In genomic region chr12:110298653-110299052, GRCm38 (mm10) we compare ENCODE assay signal across 11 mouse cellular contexts. TPM values are rescaled to one million over a fixed set of nuclear protein-coding genes. Genes with fewer than 3 reads are reported as not detected.
DNase-seq lines count a peak whose midpoint lies in the region; ATAC-seq and TF ChIP-seq lines count a peak whose summit lies in the region.
"Had no signal": no experiment of that assay in that cellular context is flagged by ENCODE, and none has a peak within 500 bp of the region (broad histone marks: within the 10 kb centered on the region; RNA-seq: fewer than 3 reads in every experiment).

No protein-coding gene starts in this region.

- H3K4me3 ChIP-seq in forebrain, embryonic 10.5 days, result no peak overlapping the region
- no peak overlapping the region for H3K4me3 ChIP-seq in forebrain, embryonic 13.5 days
- H3K4me3 ChIP-seq in lung, postnatal 0 days (ENCODE audit: low read depth, low read length), result no peak overlapping the region
- H3K4me3 ChIP-seq in neural tube, embryonic 14.5 days (ENCODE audit: low read depth, low read length), result no peak overlapping the region
- H3K4me3 ChIP-seq: hindbrain, embryonic 15.5 days; layer of hippocampus, adult 2 months had no signal

- TF ChIP-seq CTCF in lung, postnatal 0 days (IDR thresholded peaks at IDR 0.05), result no peak

- peaks cover 16% of the 10 kb centered on the region for H3K4me1 ChIP-seq in forebrain, embryonic 10.5 days
- no peaks in the 10 kb centered on the region for H3K4me1 ChIP-seq in forebrain, embryonic 13.5 days
- H3K4me1 ChIP-seq in lung, postnatal 0 days (ENCODE audit: insufficient read depth, low read depth, low read length), result no peaks in the 10 kb centered on the region
- H3K4me1 ChIP-seq in neural tube, embryonic 14.5 days (ENCODE audit: control insufficient read depth, insufficient read depth, low read length), result no peaks in the 10 kb centered on the region
- H3K4me1 ChIP-seq: hindbrain, embryonic 15.5 days had no signal

- H3K27ac ChIP-seq in forebrain, embryonic 10.5 days, result no peak overlapping the region
- no peak overlapping the region for H3K27ac ChIP-seq in forebrain, embryonic 13.5 days
- H3K27ac ChIP-seq in lung, postnatal 0 days (ENCODE audit: low read length), result no peak overlapping the region
- H3K27ac ChIP-seq in neural tube, embryonic 14.5 days (ENCODE audit: low read depth, low read length), result no peak overlapping the region
- H3K27ac ChIP-seq: hindbrain, embryonic 15.5 days; layer of hippocampus, adult 2 months had no signal

- no peak for ATAC-seq in forebrain, embryonic 13.5 days
- ATAC-seq in lung, postnatal 0 days, result peak; percentile 58; the same call in 1 of the 2 replicates
- ATAC-seq in neural tube, embryonic 14.5 days (ENCODE audit: low read depth), result peak; percentile 60; the same call in 1 of the 2 replicates

- H3K36me3 ChIP-seq in forebrain, embryonic 10.5 days (replicated peaks), result no peaks in the 10 kb centered on the region
- H3K36me3 ChIP-seq in forebrain, embryonic 13.5 days (ENCODE audit: poor library complexity, severe bottlenecking), result no peaks in the 10 kb centered on the region
- H3K36me3 ChIP-seq in lung, postnatal 0 days (ENCODE audit: insufficient read depth, low read length), result no peaks in the 10 kb centered on the region
- H3K36me3 ChIP-seq in neural tube, embryonic 14.5 days (ENCODE audit: control insufficient read depth, insufficient read depth, low read length), result no peaks in the 10 kb centered on the region
- H3K36me3 ChIP-seq: hindbrain, embryonic 15.5 days had no signal

- TF ChIP-seq EP300 in lung, postnatal 0 days (IDR thresholded peaks at IDR 0.05), result no peak

- DNase-seq in forebrain, embryonic 10.5 days (ENCODE audit: extremely low spot score, low spot score), result peak; percentile 26
- peak; percentile 54 for DNase-seq in lung, postnatal 0 days (ENCODE audit: low spot score)
- DNase-seq in lung, postnatal 25 days (ENCODE audit: low spot score), result no peak
- DNase-seq in forelimb bud, embryonic 11.5 days (ENCODE audit: low read depth, low spot score), result peak; percentile 90
- DNase-seq in ovary, postnatal 36 days (ENCODE audit: low spot score), result no peak
- DNase-seq in thymus, postnatal 36 days, result no peak
- DNase-seq: thymus, adult 2 months had no signal

- H3K4me2 ChIP-seq in forebrain, embryonic 13.5 days, result no peak overlapping the region
- no peak overlapping the region for H3K4me2 ChIP-seq in lung, postnatal 0 days (replicated peaks; ENCODE audit: low read depth, low read length)
- H3K4me2 ChIP-seq in neural tube, embryonic 14.5 days (ENCODE audit: low read depth, low read length), result no peak overlapping the region
- H3K4me2 ChIP-seq: hindbrain, embryonic 15.5 days had no signal

- WGBS in forebrain, embryonic 10.5 days, result 53% methylated on average over 11 of the region's 11 CpGs
- 61% methylated on average over 11 of the region's 11 CpGs for WGBS in forebrain, embryonic 13.5 days
- WGBS in lung, postnatal 0 days, result 38% methylated on average over 11 of the region's 11 CpGs
- WGBS in neural tube, embryonic 14.5 days, result 39% methylated on average over 11 of the region's 11 CpGs

- H3K27me3 ChIP-seq in forebrain, embryonic 10.5 days (ENCODE audit: poor library complexity, severe bottlenecking), result no peaks in the 10 kb centered on the region
- H3K27me3 ChIP-seq in forebrain, embryonic 13.5 days, result no peaks in the 10 kb centered on the region
- no peaks in the 10 kb centered on the region for H3K27me3 ChIP-seq in lung, postnatal 0 days (replicated peaks; ENCODE audit: insufficient read depth, low read length)
- no peaks in the 10 kb centered on the region for H3K27me3 ChIP-seq in neural tube, embryonic 14.5 days (ENCODE audit: control insufficient read depth, insufficient read depth, low read length)
- H3K27me3 ChIP-seq: hindbrain, embryonic 15.5 days had no signal

- H3K9me3 ChIP-seq in forebrain, embryonic 10.5 days, result 0 out of 2 replicates have a peak, but pooled peaks cover 9% of the 10 kb centered on the region
- H3K9me3 ChIP-seq in forebrain, embryonic 13.5 days (replicated peaks), result no peaks in the 10 kb centered on the region; the same call in 1 of the 2 replicates
- no peaks in the 10 kb centered on the region for H3K9me3 ChIP-seq in lung, postnatal 0 days (ENCODE audit: low read length)
- H3K9me3 ChIP-seq in neural tube, embryonic 14.5 days (ENCODE audit: control insufficient read depth, low read length), result no peaks in the 10 kb centered on the region
- H3K9me3 ChIP-seq: hindbrain, embryonic 15.5 days had no signal

- H3K9ac ChIP-seq in forebrain, embryonic 13.5 days, result no peak overlapping the region
- no peak overlapping the region for H3K9ac ChIP-seq in lung, postnatal 0 days (replicated peaks; ENCODE audit: low read depth)
- no peak overlapping the region for H3K9ac ChIP-seq in neural tube, embryonic 14.5 days (replicated peaks; ENCODE audit: low read depth, low read length)
- H3K9ac ChIP-seq: hindbrain, embryonic 15.5 days had no signal

RNA-seq across cellular contexts. Expression of gene Dio3, which starts 19.8 kb away (rescaled TPM):
- 2.3 and 2.5 TPM in 2 replicates for polyA plus RNA-seq in forebrain, embryonic 10.5 days (2016; fragmentation: Nextera tagmentation; extraction: Ambion mirVana)
- 2.9 and 3.1 TPM in 2 replicates for polyA plus RNA-seq in forebrain, embryonic 13.5 days (2015; fragmentation: Nextera tagmentation; extraction: Ambion mirVana)
- 0.11 TPM in 1 of 2 replicates, not detected in the other for polyA plus RNA-seq in lung, postnatal 0 days (2015; fragmentation: Nextera tagmentation; extraction: Ambion mirVana)
- 0.30 and 0.32 TPM in 2 replicates for polyA plus RNA-seq in neural tube, embryonic 14.5 days (2014; fragmentation: Nextera tagmentation; extraction: Ambion mirVana)

Comparison
In these comparisons a context has a peak if more than half of its experiments do, and no peak if none do; other contexts are left out.
1. DNase-seq: peak in forebrain, embryonic 10.5 days (single experiment), lung, postnatal 0 days (single experiment) and forelimb bud, embryonic 11.5 days (single experiment); none in lung, postnatal 25 days (single experiment), ovary, postnatal 36 days (single experiment) and thymus, postnatal 36 days (0 of 2).